Mouse (Mus musculus): Measurements from ENCODE around the gene Uqcc1. TPM values are rescaled to one million over a fixed set of nuclear protein-coding genes. Genes with fewer than 3 reads are reported as not detected.
"Not testable (repeated sequence)": the region's sequence is repeated elsewhere in the genome, so short reads cannot be mapped to it uniquely, and the experiment has no call there.

Uqcc1 gene
- polyA plus RNA-seq, 1 experiment from 2014 or later = 77.3 TPM

DNA sequence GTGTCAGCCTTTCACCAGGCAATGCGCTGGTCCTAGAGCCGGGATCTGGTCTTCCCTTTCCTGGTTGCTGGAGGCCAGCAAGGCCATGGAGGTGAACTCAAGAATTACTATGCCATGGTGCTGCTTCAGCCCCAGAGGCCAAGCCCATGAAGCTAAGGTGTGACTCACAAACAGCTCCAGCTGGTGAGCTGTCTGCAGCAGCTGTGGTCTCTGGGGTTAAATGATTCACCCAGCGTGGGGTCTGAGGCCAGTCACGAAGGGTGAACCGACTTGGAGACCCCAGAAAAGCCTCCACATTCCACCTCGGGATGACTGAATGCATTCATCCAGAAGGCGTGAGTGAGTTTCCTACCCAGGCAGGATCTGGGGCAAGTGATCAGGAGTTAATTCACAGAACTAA lies 80.0 kb downstream of the Uqcc1 start:
- H3K4me3 ChIP-seq (ENCODE audit: low read depth, low read length) = no peak overlapping the region
- H3K4me2 ChIP-seq = no peak overlapping the region
- ATAC-seq (ENCODE audit: low FRiP score) (no peak), DNase-seq (ENCODE audit: low spot score, missing footprints) (no peak)
- H3K9ac ChIP-seq (ENCODE audit: low read length) = no peak overlapping the region
- no peaks in the 10 kb centered on the region for H3K27me3 ChIP-seq (ENCODE audit: control insufficient read depth, insufficient read depth, low read length)
- peaks cover 5% of the 10 kb centered on the region; the same call in 1 of the 2 replicates for H3K36me3 ChIP-seq (ENCODE audit: control insufficient read depth, insufficient read depth, low read length)
- WGBS = 82% methylated on average over 7 of the region's 7 CpGs
- no peak overlapping the region for H3K27ac ChIP-seq (ENCODE audit: low read depth, low read length)
- H3K9me3 ChIP-seq (ENCODE audit: control insufficient read depth, low read length) = no peaks in the 10 kb centered on the region
- no peaks in the 10 kb centered on the region for H3K4me1 ChIP-seq (ENCODE audit: control insufficient read depth, insufficient read depth, low read length)

DNA sequence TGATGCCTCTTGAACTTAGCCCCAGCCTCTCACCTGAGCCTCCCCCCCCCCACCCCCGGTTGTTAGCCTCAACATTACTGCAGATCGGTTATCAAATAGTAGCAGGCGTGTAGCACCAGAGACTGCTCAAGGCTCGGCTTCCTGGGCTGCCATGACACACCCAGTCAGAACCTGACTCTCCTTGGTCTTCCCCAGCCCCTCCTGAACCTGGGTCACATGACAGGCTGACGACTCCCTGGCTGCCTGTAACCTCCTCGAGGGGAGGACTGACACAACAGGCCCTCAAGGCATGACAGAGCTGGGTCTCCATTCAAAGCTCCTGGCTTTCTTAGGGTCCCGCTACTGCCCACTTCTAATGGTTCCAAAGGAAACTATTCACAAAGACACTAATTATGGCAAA lies 80.6 kb downstream of the Uqcc1 start:
- ATAC-seq (ENCODE audit: low FRiP score) (no peak), DNase-seq (ENCODE audit: low spot score, missing footprints) (peak; percentile 57)
- Histone ChIP-seq H3K4me1 (ENCODE audit: control insufficient read depth, insufficient read depth, low read length) (no peaks in the 10 kb centered on the region), H3K9me3 (ENCODE audit: control insufficient read depth, low read length) (no peaks in the 10 kb centered on the region), H3K4me3 (ENCODE audit: low read depth, low read length) (no peak overlapping the region), H3K9ac (ENCODE audit: low read length) (no peak overlapping the region), H3K27ac (ENCODE audit: low read depth, low read length) (no peak overlapping the region), H3K4me2 (no peak overlapping the region), H3K36me3 (ENCODE audit: control insufficient read depth, insufficient read depth, low read length) (peaks cover 5% of the 10 kb centered on the region; the same call in 1 of the 2 replicates), H3K27me3 (ENCODE audit: control insufficient read depth, insufficient read depth, low read length) (no peaks in the 10 kb centered on the region)
- 62% methylated on average over 7 of the region's 7 CpGs for WGBS

DNA sequence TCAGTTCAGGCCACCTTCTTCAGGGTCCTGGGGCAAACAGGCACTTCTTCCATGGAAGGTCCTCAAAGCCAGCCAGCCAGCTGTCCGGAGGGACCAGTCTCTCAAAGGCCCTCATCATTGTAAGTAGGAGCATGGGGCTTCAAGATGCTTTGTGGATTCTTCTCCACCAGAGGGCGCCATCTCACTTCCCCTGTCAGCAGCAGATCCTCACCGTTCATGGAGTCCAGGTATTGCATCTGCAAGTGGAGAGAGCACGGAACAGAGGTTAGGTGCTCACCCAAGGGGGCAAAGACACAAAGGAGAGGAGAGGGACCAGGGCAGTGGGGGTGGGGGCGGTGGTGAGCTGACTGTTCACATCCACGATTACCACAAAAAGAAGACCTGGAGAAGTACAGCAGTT lies 81.8 kb downstream of the Uqcc1 start:
- H3K4me3 ChIP-seq (ENCODE audit: low read depth, low read length) = no peak overlapping the region
- H3K36me3 ChIP-seq (ENCODE audit: control insufficient read depth, insufficient read depth, low read length) = peaks cover 5% of the 10 kb centered on the region; the same call in 1 of the 2 replicates

DNA sequence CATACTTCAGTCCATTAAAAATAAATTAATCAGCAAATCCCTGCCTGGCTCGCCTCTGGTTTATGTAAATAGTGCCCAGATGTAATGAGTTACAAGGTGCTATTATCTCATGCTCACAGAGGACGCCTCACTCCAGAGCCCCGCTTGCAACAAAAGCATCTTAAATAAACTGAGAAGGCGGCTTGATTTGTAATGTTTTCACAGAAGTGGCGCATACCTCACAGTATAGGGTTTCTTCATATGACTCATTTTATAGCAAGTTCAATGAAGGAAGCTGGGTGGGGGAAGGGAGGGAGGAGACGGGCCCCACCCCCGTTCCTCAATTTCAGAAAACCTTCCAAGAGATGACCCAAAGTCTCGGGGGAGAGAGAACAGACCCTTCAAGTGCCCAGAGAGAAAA lies 83.2 kb downstream of the Uqcc1 start:
- Histone ChIP-seq H3K4me2 (no peak overlapping the region), H3K9me3 (ENCODE audit: control insufficient read depth, low read length) (no peaks in the 10 kb centered on the region), H3K36me3 (ENCODE audit: control insufficient read depth, insufficient read depth, low read length) (peaks cover 5% of the 10 kb centered on the region; the same call in 1 of the 2 replicates), H3K27ac (ENCODE audit: low read depth, low read length) (no peak overlapping the region), H3K4me3 (ENCODE audit: low read depth, low read length) (no peak overlapping the region), H3K4me1 (ENCODE audit: control insufficient read depth, insufficient read depth, low read length) (no peaks in the 10 kb centered on the region), H3K9ac (ENCODE audit: low read length) (no peak overlapping the region), H3K27me3 (ENCODE audit: control insufficient read depth, insufficient read depth, low read length) (no peaks in the 10 kb centered on the region)
- ATAC-seq (ENCODE audit: low FRiP score) (no peak), DNase-seq (ENCODE audit: low spot score, missing footprints) (peak; percentile 23)
- 90% methylated on average over 8 of the region's 8 CpGs for WGBS

More for the DNA sequence above, 81.8 kb downstream of the Uqcc1 start:
- Histone ChIP-seq H3K9ac (ENCODE audit: low read length) (no peak overlapping the region), H3K4me2 (no peak overlapping the region), H3K27me3 (ENCODE audit: control insufficient read depth, insufficient read depth, low read length) (no peaks in the 10 kb centered on the region), H3K4me1 (ENCODE audit: control insufficient read depth, insufficient read depth, low read length) (no peaks in the 10 kb centered on the region), H3K27ac (ENCODE audit: low read depth, low read length) (no peak overlapping the region), H3K9me3 (ENCODE audit: control insufficient read depth, low read length) (no peaks in the 10 kb centered on the region)
- ATAC-seq (ENCODE audit: low FRiP score) (no peak), DNase-seq (ENCODE audit: low spot score, missing footprints) (peak; percentile 97)
- 31% methylated on average over 6 of the region's 6 CpGs for WGBS

DNA sequence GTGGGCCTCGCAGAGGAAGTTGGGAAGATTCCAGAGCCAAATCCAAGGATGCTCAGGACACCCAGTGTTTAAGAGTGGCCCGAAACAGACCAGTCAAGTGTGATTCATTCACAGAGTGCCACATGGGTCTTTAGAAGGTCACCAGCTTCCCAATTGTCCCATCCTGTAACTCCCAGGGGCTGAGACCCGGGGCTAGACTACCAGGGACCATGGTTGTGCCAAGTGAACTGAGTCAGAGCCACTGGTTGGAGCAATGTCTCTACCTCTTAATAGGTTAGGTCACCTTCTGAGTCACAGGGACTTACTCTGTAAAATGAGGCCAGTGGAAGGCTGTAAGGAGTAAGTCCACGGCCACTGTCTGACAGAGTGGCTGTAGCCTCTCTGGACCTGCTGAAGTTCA lies 91.1 kb downstream of the Uqcc1 start:
- H3K27me3 ChIP-seq (ENCODE audit: control insufficient read depth, insufficient read depth, low read length) = no peaks in the 10 kb centered on the region
- no peak overlapping the region for H3K4me3 ChIP-seq (ENCODE audit: low read depth, low read length)
- H3K4me2 ChIP-seq = no peak overlapping the region
- no peaks in the 10 kb centered on the region for H3K36me3 ChIP-seq (ENCODE audit: control insufficient read depth, insufficient read depth, low read length)
- H3K9ac ChIP-seq (ENCODE audit: low read length) = no peak overlapping the region
- H3K9me3 ChIP-seq (ENCODE audit: control insufficient read depth, low read length) = no peaks in the 10 kb centered on the region
- WGBS = 86% methylated on average over 4 of the region's 4 CpGs
- DNase-seq (ENCODE audit: low spot score, missing footprints) (peak; percentile 59), ATAC-seq (ENCODE audit: low FRiP score) (no peak)
- no peaks in the 10 kb centered on the region for H3K4me1 ChIP-seq (ENCODE audit: control insufficient read depth, insufficient read depth, low read length)
- H3K27ac ChIP-seq (ENCODE audit: low read depth, low read length) = no peak overlapping the region

DNA sequence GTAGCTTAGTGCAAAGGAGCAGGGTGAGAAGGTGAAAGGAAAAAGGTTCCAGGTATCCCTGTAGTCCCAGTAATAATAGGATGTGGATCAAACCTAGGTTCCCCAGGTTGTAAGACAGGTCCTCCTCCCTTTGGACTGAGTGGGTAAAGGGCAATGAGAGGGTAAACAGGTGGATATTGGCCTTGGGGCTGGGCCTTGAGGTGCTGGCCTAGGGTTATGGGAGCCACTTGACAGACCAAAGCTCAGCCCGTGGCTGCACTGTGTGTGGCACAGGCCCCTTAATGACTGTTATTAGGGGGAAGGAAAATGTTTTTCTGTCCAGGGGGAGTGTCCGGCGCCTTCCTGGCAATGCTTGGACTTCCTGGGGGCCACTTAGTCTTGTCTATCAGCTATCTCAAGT lies 92.1 kb downstream of the Uqcc1 start:
- DNase-seq (ENCODE audit: low spot score, missing footprints) = peak; percentile 59
- Histone ChIP-seq H3K4me2 (no peak overlapping the region), H3K4me3 (ENCODE audit: low read depth, low read length) (no peak overlapping the region), H3K9me3 (ENCODE audit: control insufficient read depth, low read length) (no peaks in the 10 kb centered on the region), H3K27me3 (ENCODE audit: control insufficient read depth, insufficient read depth, low read length) (no peaks in the 10 kb centered on the region), H3K4me1 (ENCODE audit: control insufficient read depth, insufficient read depth, low read length) (no peaks in the 10 kb centered on the region), H3K9ac (ENCODE audit: low read length) (no peak overlapping the region), H3K36me3 (ENCODE audit: control insufficient read depth, insufficient read depth, low read length) (no peaks in the 10 kb centered on the region), H3K27ac (ENCODE audit: low read depth, low read length) (no peak overlapping the region)
- WGBS = 71% methylated on average over 3 of the region's 3 CpGs
- ATAC-seq (ENCODE audit: low FRiP score) = no peak

DNA sequence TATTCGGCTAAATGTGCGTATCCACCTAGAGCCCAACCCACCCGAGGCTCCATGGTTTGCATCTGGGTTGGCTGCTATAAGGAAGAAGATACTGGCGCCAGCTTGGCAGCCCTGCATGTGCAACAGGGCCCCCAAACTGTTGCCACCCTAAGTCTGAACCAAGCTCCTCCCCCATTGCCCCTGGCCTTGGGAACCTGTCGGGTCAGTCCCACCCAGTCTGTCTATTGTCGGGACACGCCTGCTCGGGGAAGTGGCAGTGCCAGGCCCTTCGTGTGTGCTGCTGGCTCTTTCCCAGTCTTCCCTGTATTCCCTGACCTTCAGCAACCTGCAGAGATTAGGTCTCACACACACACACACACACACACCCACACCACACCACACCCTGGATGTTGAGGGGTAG lies 95.4 kb downstream of the Uqcc1 start, which contains the start of gene Fam83c:
Gene Fam83c (minus strand): TSS at position 123 of the 400 bp plus-strand sequence.
- ATAC-seq (ENCODE audit: low FRiP score) (no peak), DNase-seq (ENCODE audit: low spot score, missing footprints) (no peak)
- H3K27me3 ChIP-seq (ENCODE audit: control insufficient read depth, insufficient read depth, low read length) = no peaks in the 10 kb centered on the region
- no peak within 1 kb of the TSS for H3K4me2 ChIP-seq
- H3K9ac ChIP-seq (ENCODE audit: low read length) = no peak within 1 kb of the TSS
- H3K36me3 ChIP-seq (ENCODE audit: control insufficient read depth, insufficient read depth, low read length) = no peaks in the 10 kb centered on the region
- no peaks in the 10 kb centered on the region for H3K4me1 ChIP-seq (ENCODE audit: control insufficient read depth, insufficient read depth, low read length)
- 67% methylated on average over 9 of the region's 9 CpGs for WGBS
- no peak within 1 kb of the TSS for H3K4me3 ChIP-seq (ENCODE audit: low read depth, low read length)
- no peak within 1 kb of the TSS for H3K27ac ChIP-seq (ENCODE audit: low read depth, low read length)
- no peaks in the 10 kb centered on the region for H3K9me3 ChIP-seq (ENCODE audit: control insufficient read depth, low read length)

DNA sequence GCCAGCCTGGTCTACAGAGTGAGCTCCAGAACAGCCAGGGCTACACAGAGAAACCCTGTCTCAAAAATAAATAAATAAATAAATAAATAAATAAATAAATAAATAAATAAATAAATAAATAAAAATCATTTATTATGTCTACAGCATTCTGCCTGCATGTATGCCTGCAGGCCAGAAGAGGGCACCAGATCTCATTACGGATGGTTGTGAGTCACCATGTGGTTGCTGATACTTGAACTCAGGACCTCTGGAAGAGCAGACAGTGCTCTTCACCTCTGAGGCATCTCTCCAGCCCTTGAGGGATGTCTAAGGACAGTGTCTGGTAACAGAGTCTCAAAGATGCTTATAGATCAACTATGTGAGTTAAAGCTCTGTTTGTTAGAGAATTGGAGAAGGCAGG lies 98.0 kb downstream of the Uqcc1 start:
- not testable (repeated sequence) for H3K36me3 ChIP-seq (ENCODE audit: control insufficient read depth, insufficient read depth, low read length)

DNA sequence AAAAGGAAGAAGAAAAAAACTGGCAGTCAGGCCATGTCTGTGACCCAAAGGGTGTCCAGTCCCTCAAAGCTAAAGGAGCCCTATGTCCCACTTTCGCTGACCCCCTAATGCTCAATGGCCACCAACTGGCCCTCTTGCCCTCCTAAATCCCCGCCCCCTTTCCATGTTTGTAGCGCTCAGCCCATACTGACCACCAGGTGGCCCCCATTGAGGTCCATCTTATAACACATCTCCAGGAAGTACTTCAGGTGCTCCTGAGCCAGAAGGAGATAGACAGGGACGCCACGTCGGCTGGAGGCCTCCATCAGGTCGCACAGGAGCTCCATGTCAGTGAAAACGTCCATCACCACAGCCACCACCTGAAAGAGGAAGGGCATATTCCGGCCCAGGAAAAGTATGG lies 98.8 kb downstream of the Uqcc1 start:
- no peak overlapping the region for H3K4me3 ChIP-seq (ENCODE audit: low read depth, low read length)
- ATAC-seq (ENCODE audit: low FRiP score) = no peak
- DNase-seq (ENCODE audit: low spot score, missing footprints) = no peak
- no peaks in the 10 kb centered on the region for H3K36me3 ChIP-seq (ENCODE audit: control insufficient read depth, insufficient read depth, low read length)
- H3K9me3 ChIP-seq (ENCODE audit: control insufficient read depth, low read length) = no peaks in the 10 kb centered on the region
- H3K4me1 ChIP-seq (ENCODE audit: control insufficient read depth, insufficient read depth, low read length) = peaks cover 4% of the 10 kb centered on the region
- no peak overlapping the region for H3K9ac ChIP-seq (ENCODE audit: low read length)
- WGBS = 65% methylated on average over 9 of the region's 9 CpGs
- H3K27ac ChIP-seq (ENCODE audit: low read depth, low read length) = no peak overlapping the region
- H3K4me2 ChIP-seq = no peak overlapping the region
- no peaks in the 10 kb centered on the region for H3K27me3 ChIP-seq (ENCODE audit: control insufficient read depth, insufficient read depth, low read length)

More for the DNA sequence above, 98.0 kb downstream of the Uqcc1 start:
- ATAC-seq (ENCODE audit: low FRiP score); H3K27me3 ChIP-seq (ENCODE audit: control insufficient read depth, insufficient read depth, low read length); H3K4me1 ChIP-seq (ENCODE audit: control insufficient read depth, insufficient read depth, low read length); H3K9ac ChIP-seq (ENCODE audit: low read length); H3K27ac ChIP-seq (ENCODE audit: low read depth, low read length); H3K4me3 ChIP-seq (ENCODE audit: low read depth, low read length); H3K4me2 ChIP-seq; H3K9me3 ChIP-seq (ENCODE audit: control insufficient read depth, low read length): not testable (repeated sequence)
- DNase-seq (ENCODE audit: low spot score, missing footprints) = peak; percentile 80
- 73% methylated on average over 1 of the region's 1 CpGs for WGBS

DNA sequence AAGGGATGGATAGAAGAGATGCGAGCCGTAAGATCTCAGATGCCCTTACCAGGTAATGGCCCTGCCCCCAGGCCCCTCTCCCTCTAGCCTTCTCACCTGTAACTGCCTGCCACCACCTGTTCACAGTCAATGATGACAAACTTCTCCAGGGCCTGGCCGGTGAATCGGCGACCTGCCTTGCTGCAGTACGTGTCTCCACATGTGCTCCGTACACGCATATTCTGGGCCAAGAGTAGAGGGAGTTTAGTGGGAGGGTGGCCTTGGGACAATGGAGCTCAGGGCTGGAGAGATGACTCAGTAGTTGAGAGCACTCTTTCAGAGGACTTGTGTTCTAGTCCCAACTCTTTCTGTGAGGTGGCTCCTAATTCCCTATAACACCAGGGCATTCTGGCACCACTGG lies 99.3 kb downstream of the Uqcc1 start:
- Histone ChIP-seq H3K9me3 (ENCODE audit: control insufficient read depth, low read length) (no peaks in the 10 kb centered on the region), H3K4me2 (no peak overlapping the region), H3K9ac (ENCODE audit: low read length) (no peak overlapping the region), H3K36me3 (ENCODE audit: control insufficient read depth, insufficient read depth, low read length) (no peaks in the 10 kb centered on the region), H3K4me3 (ENCODE audit: low read depth, low read length) (no peak overlapping the region), H3K4me1 (ENCODE audit: control insufficient read depth, insufficient read depth, low read length) (peaks cover 6% of the 10 kb centered on the region), H3K27me3 (ENCODE audit: control insufficient read depth, insufficient read depth, low read length) (no peaks in the 10 kb centered on the region), H3K27ac (ENCODE audit: low read depth, low read length) (no peak overlapping the region)
- peak; percentile 19 for DNase-seq (ENCODE audit: low spot score, missing footprints)
- 91% methylated on average over 8 of the region's 8 CpGs for WGBS
- ATAC-seq (ENCODE audit: low FRiP score) = no peak
